Mouse (Mus musculus) heart, postnatal 36 days (tissue): ENCODE results near the gene Otud5. TPM values are rescaled to one million over a fixed set of nuclear protein-coding genes. Genes with fewer than 3 reads are reported as not detected.
"Not testable (repeated sequence)": the region's sequence is repeated elsewhere in the genome, so short reads cannot be mapped to it uniquely, and the experiment has no call there.

Source experiments
- DNase-seq, 2 experiments: peaks; one replicate each; pipeline ENCODE4 v3.0.0; 2021 to 2022
- intact Hi-C: fragments of 180-260 bp; cut with DNase I; formaldehyde crosslinking; loops from one replicate; pipeline ENCODE4 v1.15.1; 2025
- microRNA-seq, 2 experiments: library from miRNA; unstranded; fragments of <30 nt; microRNA quantifications; one replicate each; pipeline ENCODE4 v1.2.0; 2021; ENCODE audit warnings: borderline number of aligned reads in 2 of 2
- total RNA-seq, 2 experiments: library from RNA; stranded (reverse); gene quantifications; 2 replicates each; pipeline ENCODE4 v1.2.3; 2021

Otud5 gene
- total RNA-seq, 2 experiments from 2014 or later: 26.1 to 27.8 TPM

- no peak for DNase-seq
- intact Hi-C loops: no loop called here
These were observed 37.3 kb downstream of the Otud5 start for GRCm38 (mm10) chrX:7878495-7878894.

- peak; percentile 39 to 40 for DNase-seq
- intact Hi-C loops: loop anchor here (10.0 kb wide), 1 partner anchor 85 kb away; no protein-coding TSS in a partner anchor
These were observed 38.7 kb downstream of the Otud5 start for GRCm38 (mm10) chrX:7879819-7880218.

GRCm38 (mm10) chrX:7883841-7884567 is 42.8 kb downstream of the Otud5 start, which contains the start of gene Slc35a2:
TSS of gene Slc35a2 (plus strand) at chrX:7884028.
- peak; percentile 83 to 84 for DNase-seq
- intact Hi-C loops: loop anchor here (10.0 kb wide), 1 partner anchor 89 kb away; no protein-coding TSS in a partner anchor

GRCm38 (mm10) chrX:7898211-7898610 is 57.0 kb downstream of the Otud5 start:
- intact Hi-C loops: no loop called here
- no peak for DNase-seq

- intact Hi-C loops: no loop called here
- peak; percentile 80 to 81 for DNase-seq
These were observed 58.0 kb downstream of the Otud5 start, which contains the start of the genes Pqbp1 and Timm17b for GRCm38 (mm10) chrX:7898880-7899874. TSS of gene Pqbp1 (minus strand) at chrX:7899269. TSS of gene Timm17b (plus strand) at chrX:7899357.

GRCm38 (mm10) chrX:7904441-7904840 is 63.3 kb downstream of the Otud5 start:
- intact Hi-C loops: loop anchor here (5.0 kb wide), 1 partner anchor 168 kb away; the partner anchor contains the start of gene Suv39h1
- DNase-seq: no peak

GRCm38 (mm10) chrX:7907735-7908134 is 66.6 kb downstream of the Otud5 start, which contains the start of gene Gm10491:
TSS of gene Gm10491 (minus strand) at chrX:7907835.
- DNase-seq: no peak
- intact Hi-C loops: no loop called here

DNA sequence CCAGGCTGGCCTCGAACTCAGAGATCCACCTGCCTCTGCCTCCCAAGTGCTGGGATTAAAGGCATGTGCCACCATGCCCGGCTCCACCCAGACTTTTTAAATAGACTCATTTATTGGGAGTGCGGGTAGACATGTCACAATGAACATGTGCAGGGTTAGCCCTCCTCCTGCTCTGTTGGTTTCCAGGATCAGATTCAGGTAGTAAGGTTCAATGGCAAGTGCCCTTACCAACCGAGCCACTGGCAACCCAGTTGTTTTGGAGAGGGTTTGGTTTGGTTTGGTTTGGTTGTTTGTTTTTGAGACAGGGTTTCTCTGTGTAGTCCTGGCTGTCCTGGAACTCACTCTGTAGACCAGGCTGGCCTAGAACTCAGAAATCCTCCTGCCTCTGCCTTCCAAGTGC is 68.1 kb downstream of the Otud5 start, which contains the start of gene Gm10490:
Gene Gm10490 (plus strand): TSS at position 301 of the 400 bp plus-strand sequence.
- DNase-seq, intact Hi-C loops: not testable (repeated sequence)

DNA sequence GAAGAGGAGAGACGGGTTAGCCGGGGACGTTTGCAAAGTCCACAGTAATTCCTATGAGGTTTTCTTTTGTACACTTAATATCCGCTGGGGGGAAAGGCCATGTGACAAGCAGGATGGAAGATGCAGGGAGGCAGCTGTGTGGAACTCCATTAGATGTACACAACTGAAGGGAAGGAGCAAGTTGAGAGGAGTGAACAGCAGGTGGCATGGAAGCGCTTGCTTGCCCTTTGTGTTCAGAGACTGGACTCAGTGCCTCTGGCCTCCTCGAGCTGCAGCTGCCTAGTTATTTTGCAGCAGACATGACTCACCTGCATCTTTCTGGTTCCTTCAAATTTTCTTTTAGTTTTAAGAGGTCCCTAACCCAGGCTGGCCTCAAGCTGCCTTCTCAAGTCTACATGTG is 69.3 kb downstream of the Otud5 start:
- intact Hi-C loops: no loop called here
- no peak for DNase-seq

GRCm38 (mm10) chrX:7915669-7916068 is 74.5 kb downstream of the Otud5 start:
- peak in 1 of 2 experiments; percentile 14 for DNase-seq
- intact Hi-C loops: loop anchor here (2.0 kb wide), 1 partner anchor 101 kb away; no protein-coding TSS in a partner anchor

GRCm38 (mm10) chrX:7917960-7918359 is 76.8 kb downstream of the Otud5 start:
- intact Hi-C loops, DNase-seq: not testable (repeated sequence)

GRCm38 (mm10) chrX:7919601-7920383 is 78.6 kb downstream of the Otud5 start, which contains the start of gene Pcsk1n:
TSS of gene Pcsk1n (plus strand) at chrX:7919822.
- intact Hi-C loops: no loop called here
- DNase-seq: no peak

DNA sequence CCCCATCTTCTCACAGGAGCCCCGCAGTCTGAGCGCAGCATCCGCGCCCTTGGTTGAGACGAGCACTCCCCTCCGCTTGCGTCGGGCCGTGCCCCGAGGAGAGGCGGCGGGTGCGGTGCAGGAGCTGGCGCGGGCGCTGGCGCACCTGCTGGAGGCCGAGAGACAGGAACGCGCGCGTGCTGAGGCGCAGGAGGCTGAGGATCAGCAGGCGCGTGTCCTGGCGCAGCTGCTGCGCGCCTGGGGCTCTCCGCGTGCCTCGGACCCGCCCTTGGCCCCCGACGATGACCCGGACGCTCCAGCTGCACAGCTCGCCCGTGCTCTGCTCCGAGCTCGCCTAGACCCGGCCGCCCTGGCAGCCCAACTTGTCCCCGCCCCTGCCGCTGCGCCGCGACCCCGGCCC is 80.9 kb downstream of the Otud5 start:
- intact Hi-C loops: no loop called here
- no peak for DNase-seq

Small RNA genes within 50 kb of the gene (microRNA-seq; reads per million reads assigned to microRNA genes)
- gene Mir1198: 39.7 to 45.5 reads per million in 2 experiments

Other genes starting within 250 kb of the Otud5 start
- 10 to 100 TPM; 10.8 to 10.9 TPM for gene Ccdc22, start 235.8 kb upstream of the Otud5 start, total RNA-seq
- not detected for gene Cacna1f, start 234.3 kb upstream of the Otud5 start, total RNA-seq
- gene Syp, start 202.9 kb upstream of the Otud5 start, total RNA-seq: 1 to 10 TPM; 1.0 to 2.6 TPM
- 10 to 100 TPM; 17.0 to 26.0 TPM for gene Prickle3, start 184.1 kb upstream of the Otud5 start, total RNA-seq
- gene Plp2, start 170.0 kb upstream of the Otud5 start, total RNA-seq: 10 to 100 TPM; 48.4 to 62.1 TPM
- gene Magix, start 160.1 kb upstream of the Otud5 start, total RNA-seq: 10 to 100 TPM; 25.2 to 33.2 TPM
- 10 to 100 TPM; 19.1 to 21.4 TPM for gene Gpkow, start 144.2 kb upstream of the Otud5 start, total RNA-seq
- gene Wdr45, start 127.0 kb upstream of the Otud5 start, total RNA-seq: 10 to 100 TPM; 46.3 to 55.4 TPM
- gene Gm45208, start 119.1 kb upstream of the Otud5 start, total RNA-seq: under 1 TPM in 1 of 2 experiments, not detected in 1; 0.68 TPM
- 1 to 10 TPM; 5.4 to 5.7 TPM for gene Praf2, start 112.9 kb upstream of the Otud5 start, total RNA-seq
- gene Ccdc120, start 90.5 kb upstream of the Otud5 start, total RNA-seq: 1 to 10 TPM in 1 of 2 experiments, under 1 TPM in 1; 0.42 to 1.8 TPM
- 10 to 100 TPM; 14.3 to 17.3 TPM for gene Tfe3, start 78.8 kb upstream of the Otud5 start, total RNA-seq
- 10 to 100 TPM; 25.1 to 25.4 TPM for gene Gripap1, start 51.6 kb upstream of the Otud5 start, total RNA-seq
- gene Kcnd1, start 19.1 kb upstream of the Otud5 start, total RNA-seq: under 1 TPM; 0.19 to 0.28 TPM
- gene Pim2, start 36.9 kb downstream of the Otud5 start, total RNA-seq: 1 to 10 TPM; 2.4 to 3.3 TPM
- gene Slc35a2, start 42.7 kb downstream of the Otud5 start, total RNA-seq: 10 to 100 TPM; 13.2 to 16.7 TPM
- gene Pqbp1, start 57.9 kb downstream of the Otud5 start, total RNA-seq: 10 to 100 TPM; 22.2 to 22.4 TPM
- gene Timm17b, start 58.0 kb downstream of the Otud5 start, total RNA-seq: 10 to 100 TPM; 44.5 to 49.0 TPM
- gene Gm10491, start 66.5 kb downstream of the Otud5 start, total RNA-seq: not detected
- gene Gm10490, start 68.2 kb downstream of the Otud5 start, total RNA-seq: not detected
- gene Pcsk1n, start 78.5 kb downstream of the Otud5 start, total RNA-seq: under 1 TPM in 1 of 2 experiments, not detected in 1; 0.25 TPM
- gene Eras, start 87.2 kb downstream of the Otud5 start, total RNA-seq: not detected
- 10 to 100 TPM; 11.1 to 11.8 TPM for gene Hdac6, start 106.5 kb downstream of the Otud5 start, total RNA-seq
- under 1 TPM in 1 of 2 experiments, not detected in 1; 0.14 TPM for gene Gata1, start 136.7 kb downstream of the Otud5 start, total RNA-seq
- gene Glod5, start 177.1 kb downstream of the Otud5 start, total RNA-seq: not detected
- gene Suv39h1, start 233.4 kb downstream of the Otud5 start, total RNA-seq: 1 to 10 TPM; 4.8 to 5.1 TPM
- gene Was, start 249.1 kb downstream of the Otud5 start, total RNA-seq: 1 to 10 TPM; 1.9 to 2.5 TPM